Mouse (Mus musculus) heart, adult 11 months (tissue): ENCODE measurements around the gene Bard1.

ENCODE experiments used
- DNase-seq: peaks from one replicate; pipeline ENCODE4 v3.0.0; 2022

Bard1 gene

DNA sequence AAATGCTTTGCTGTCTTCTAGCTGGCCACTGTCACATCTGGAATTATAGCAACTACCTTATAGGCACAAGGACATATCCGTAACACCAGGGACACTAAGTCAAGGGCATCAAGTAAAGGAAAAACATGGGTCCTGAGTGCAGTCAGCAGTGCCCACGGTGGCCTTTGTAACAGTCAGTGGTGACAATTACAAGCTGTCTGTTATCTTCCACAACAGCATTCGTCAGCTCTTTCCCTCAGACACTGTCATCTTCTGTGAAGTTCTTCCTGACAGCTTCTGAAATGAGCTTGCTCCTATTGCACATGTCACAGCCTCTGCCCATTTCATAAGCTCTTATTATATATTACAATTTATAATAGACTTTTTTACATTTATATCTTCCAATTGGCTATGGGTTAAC lies 50.7 kb downstream of the Bard1 start:
- no peak for DNase-seq

DNA sequence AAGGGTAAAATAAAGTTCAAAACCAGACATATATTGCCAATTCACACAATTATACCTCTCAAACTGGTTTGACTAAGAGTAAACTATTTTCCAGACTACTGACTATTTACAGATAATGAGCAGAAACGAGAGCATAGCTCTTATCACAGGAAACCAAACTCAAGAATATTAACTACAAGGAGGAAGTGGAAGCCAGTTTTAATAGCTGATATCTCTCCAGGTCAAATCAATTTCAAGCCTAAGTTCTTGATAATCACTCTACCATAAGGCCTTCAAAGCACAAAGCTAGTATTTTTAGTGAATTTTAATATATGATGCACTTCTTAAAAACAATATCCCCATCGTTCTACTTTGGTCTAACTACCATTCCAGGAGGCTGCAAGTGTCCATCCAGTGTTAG lies 57.8 kb downstream of the Bard1 start:
- no peak for DNase-seq

- DNase-seq: no peak
These were observed 59.0 kb downstream of the Bard1 start for GRCm38 (mm10) chr1:71043951-71044350.

GRCm38 (mm10) chr1:71036999-71037398 lies 65.9 kb downstream of the Bard1 start:
- DNase-seq: no peak

GRCm38 (mm10) chr1:71035565-71035964 lies 67.4 kb downstream of the Bard1 start:
- no peak for DNase-seq

DNA sequence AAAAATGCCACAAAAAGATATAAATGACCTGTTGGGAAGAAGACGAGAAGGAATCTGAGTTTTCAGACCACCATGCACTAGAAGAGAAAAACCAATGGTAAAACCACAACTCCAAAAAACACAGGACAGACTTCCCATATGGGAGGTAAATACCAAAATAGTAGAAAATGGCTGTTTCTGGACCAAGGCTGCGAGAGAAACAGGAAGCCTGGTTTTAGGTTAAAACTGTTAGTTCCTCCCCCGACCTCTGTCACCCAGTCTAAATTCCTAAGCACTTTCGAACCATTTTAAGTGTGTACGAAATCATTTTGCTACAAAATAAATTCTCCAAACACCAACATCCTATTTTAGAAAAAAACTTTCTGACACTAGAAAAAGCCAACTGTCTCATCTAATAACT lies 80.2 kb downstream of the Bard1 start:
- no peak for DNase-seq

- no peak for DNase-seq
These were observed 88.6 kb downstream of the Bard1 start for GRCm38 (mm10) chr1:71014345-71014744.

DNA sequence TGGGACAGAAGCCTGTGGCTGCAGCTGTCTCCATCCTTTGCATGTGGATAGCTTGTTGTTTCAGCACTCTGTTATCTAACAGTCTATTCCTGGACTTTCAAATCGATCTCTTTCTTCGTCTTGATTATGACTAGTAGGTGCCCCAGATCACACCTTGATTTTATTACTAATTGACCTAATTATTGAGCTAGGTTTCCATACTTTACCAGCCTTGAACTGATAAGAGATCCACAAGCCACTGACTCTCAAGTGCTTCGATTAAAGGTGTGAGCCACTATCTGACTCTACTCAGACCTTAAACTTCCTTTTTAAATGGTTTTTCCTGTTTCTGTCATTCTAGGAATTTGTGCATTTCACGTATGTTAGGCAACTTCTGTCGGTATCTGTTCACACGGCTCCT lies 96.9 kb downstream of the Bard1 start:
- no peak for DNase-seq

DNA sequence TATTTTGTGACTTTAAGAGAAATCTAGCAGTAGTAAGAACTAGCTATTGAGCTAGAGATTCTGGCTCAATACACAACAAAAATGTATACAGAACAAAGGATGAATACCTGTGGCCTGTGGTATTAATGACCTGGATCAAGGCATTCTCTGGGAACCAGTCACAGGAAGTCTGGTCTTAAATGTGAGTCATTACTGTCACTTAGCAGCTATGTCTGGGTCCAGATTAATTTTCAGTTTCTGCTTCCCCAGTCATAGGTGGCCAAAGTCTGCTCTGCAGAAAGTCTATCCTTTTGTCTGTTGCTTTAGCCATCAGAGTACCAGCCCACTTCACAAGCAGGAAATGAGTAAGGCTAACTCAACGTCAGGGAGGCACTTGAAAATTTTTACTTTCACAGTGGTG lies 98.8 kb downstream of the Bard1 start:
- DNase-seq: no peak

DNA sequence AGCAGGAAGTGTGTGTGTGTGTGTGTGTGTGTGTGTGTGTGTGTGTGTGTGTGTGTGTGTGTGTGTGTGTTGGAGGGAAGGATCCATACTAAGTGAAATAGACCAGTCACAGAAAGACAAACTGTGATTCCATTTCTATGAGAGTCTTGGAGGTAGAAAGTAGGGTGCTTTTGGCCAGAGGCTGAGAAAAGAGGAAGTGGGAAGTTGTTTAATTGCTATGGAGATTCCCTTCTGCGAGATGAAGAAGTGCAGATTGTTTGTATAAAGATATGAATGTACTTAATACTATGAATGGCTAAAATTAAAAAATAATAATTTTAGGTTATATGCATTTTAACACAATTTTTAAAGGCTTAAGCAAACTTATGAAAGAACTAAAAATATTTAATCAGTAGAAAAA lies 99.2 kb downstream of the Bard1 start:
- no peak for DNase-seq

DNA sequence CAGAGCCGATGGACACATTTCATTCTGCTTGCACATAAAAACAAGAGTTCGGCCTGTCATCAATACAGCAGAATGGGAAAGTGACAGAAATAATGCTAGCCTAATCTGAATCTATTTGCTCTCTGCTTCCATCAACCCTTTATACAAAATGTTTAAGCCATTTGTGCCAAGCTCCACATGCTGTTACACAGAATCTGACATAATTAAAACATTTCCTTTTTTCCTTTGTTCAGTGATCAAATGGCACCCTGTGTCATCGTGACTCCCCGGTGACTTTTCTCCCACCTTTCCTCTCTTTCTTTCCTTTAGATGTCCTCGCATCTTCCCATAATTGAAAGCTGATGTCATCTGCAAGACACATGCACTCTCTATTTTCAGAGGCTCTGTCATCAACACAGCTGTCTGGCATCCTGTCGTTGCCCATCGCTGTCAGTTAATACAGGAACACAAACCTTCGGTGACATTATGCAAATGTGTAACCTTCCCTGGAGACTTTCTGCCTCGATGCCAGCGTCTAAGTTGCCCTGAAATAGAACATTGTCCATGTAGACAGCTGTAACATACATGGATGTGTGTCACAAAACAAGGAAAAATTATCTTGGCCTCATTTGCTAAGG lies 105.5 kb downstream of the Bard1 start:
- DNase-seq: no peak

GRCm38 (mm10) chr1:70996766-70997165 lies 106.2 kb downstream of the Bard1 start:
- DNase-seq: no peak
